ENCODE assay signal across 9 mouse cellular contexts in the genomic region with DNA sequence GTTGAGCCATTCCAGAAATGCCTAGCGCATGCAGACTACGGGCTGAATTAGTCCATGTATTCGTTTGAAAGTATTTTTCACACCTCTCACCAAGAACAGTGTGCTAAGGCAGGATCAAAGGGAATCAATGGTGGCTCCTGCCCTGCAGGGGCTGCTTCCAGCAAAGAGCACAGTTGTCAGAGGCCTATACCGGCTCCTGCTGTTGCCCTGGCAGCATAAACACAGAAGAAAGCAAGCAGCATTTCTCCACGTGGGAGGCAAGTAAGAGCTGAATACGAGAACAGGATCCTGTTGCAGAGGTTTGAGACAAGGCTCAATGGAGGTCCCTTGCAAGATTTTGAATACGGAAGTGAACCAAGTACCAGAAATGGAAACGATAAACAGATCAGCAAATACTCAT.
DNase-seq lines count a peak whose midpoint lies in the region; ATAC-seq lines count a peak whose summit lies in the region.
"Had no signal": no experiment of that assay in that cellular context is flagged by ENCODE, and none has a peak within 500 bp of the region (broad histone marks: within the 10 kb centered on the region; RNA-seq: fewer than 3 reads in every experiment).

No protein-coding gene starts in this region.

- peak overlapping the region; percentile 58 for H3K27ac ChIP-seq in heart, embryonic 16.5 days (ENCODE audit: low read length)
- no peak overlapping the region for H3K27ac ChIP-seq in midbrain, embryonic 11.5 days (ENCODE audit: low read depth, low read length)

- H3K36me3 ChIP-seq in heart, embryonic 16.5 days (ENCODE audit: control insufficient read depth, insufficient read depth): no peaks in the 10 kb centered on the region
- no peaks in the 10 kb centered on the region for H3K36me3 ChIP-seq in midbrain, embryonic 11.5 days (ENCODE audit: control insufficient read depth, insufficient read depth, low read length)

- peak; percentile 85 for DNase-seq in heart, adult 11 months
- DNase-seq in heart, adult 18-20 months: no peak
- DNase-seq in R1 (ENCODE audit: low read depth, low spot score): peak; percentile 43
- no peak for DNase-seq in midbrain, embryonic 11.5 days (ENCODE audit: low spot score, missing footprints)
- DNase-seq in thymus, postnatal 10 days (ENCODE audit: low spot score in 2 of 2): no peak
- DNase-seq in ovary, postnatal 36 days (ENCODE audit: low spot score): no peak
- no peak for DNase-seq in lung, postnatal 36 days

- no peak overlapping the region for H3K4me2 ChIP-seq in heart, embryonic 16.5 days (ENCODE audit: low read depth, low read length)
- H3K4me2 ChIP-seq in midbrain, embryonic 11.5 days: no peak overlapping the region
- H3K4me2 ChIP-seq: liver, embryonic 11.5 days had no signal

- peak; percentile 64; the same call in 1 of the 2 replicates for ATAC-seq in heart, embryonic 16.5 days (replicated peaks; ENCODE audit: extremely low read depth, insufficient read depth, low FRiP score)
- peak; percentile 59 for ATAC-seq in midbrain, embryonic 11.5 days (ENCODE audit: low FRiP score)

- H3K27me3 ChIP-seq in heart, embryonic 16.5 days (ENCODE audit: control insufficient read depth, insufficient read depth, low read length): no peaks in the 10 kb centered on the region
- H3K27me3 ChIP-seq in midbrain, embryonic 11.5 days (ENCODE audit: control insufficient read depth, insufficient read depth, low read length): no peaks in the 10 kb centered on the region

- peaks cover 15% of the 10 kb centered on the region for H3K4me1 ChIP-seq in heart, embryonic 16.5 days (ENCODE audit: control insufficient read depth, insufficient read depth, low read length)
- no peaks in the 10 kb centered on the region for H3K4me1 ChIP-seq in midbrain, embryonic 11.5 days (ENCODE audit: control insufficient read depth, insufficient read depth, low read length)

- no peak overlapping the region for H3K9ac ChIP-seq in heart, embryonic 16.5 days (ENCODE audit: low read length)
- H3K9ac ChIP-seq in midbrain, embryonic 11.5 days (ENCODE audit: low read length): no peak overlapping the region

- H3K4me3 ChIP-seq in heart, embryonic 16.5 days (ENCODE audit: low read length): no peak overlapping the region
- H3K4me3 ChIP-seq in midbrain, embryonic 11.5 days (ENCODE audit: low read depth, low read length): no peak overlapping the region

- no peaks in the 10 kb centered on the region for H3K9me3 ChIP-seq in heart, embryonic 16.5 days (replicated peaks; ENCODE audit: control insufficient read depth, low read length)
- no peaks in the 10 kb centered on the region for H3K9me3 ChIP-seq in midbrain, embryonic 11.5 days (ENCODE audit: control insufficient read depth, low read length)

- WGBS in heart, embryonic 16.5 days: 39% methylated on average over 8 of the region's 8 CpGs
- WGBS in midbrain, embryonic 11.5 days: 42% methylated on average over 8 of the region's 8 CpGs

Comparison
In these comparisons a context has a peak if more than half of its experiments do, and no peak if none do; other contexts are left out.
1. DNase-seq: peak in heart, adult 11 months (single experiment) and R1 (single experiment); none in heart, adult 18-20 months (0 of 2), midbrain, embryonic 11.5 days (single experiment), thymus, postnatal 10 days (0 of 2), ovary, postnatal 36 days (single experiment) and lung, postnatal 36 days (single experiment).